Mouse (Mus musculus): ENCODE measurements at regions not wholly inside any gene's neighbourhood (a gene's known extent, or its start where the extent isn't known, plus 50 kb on each side); places are given as distances from the start of the nearest gene placed in this dataset.

DNA sequence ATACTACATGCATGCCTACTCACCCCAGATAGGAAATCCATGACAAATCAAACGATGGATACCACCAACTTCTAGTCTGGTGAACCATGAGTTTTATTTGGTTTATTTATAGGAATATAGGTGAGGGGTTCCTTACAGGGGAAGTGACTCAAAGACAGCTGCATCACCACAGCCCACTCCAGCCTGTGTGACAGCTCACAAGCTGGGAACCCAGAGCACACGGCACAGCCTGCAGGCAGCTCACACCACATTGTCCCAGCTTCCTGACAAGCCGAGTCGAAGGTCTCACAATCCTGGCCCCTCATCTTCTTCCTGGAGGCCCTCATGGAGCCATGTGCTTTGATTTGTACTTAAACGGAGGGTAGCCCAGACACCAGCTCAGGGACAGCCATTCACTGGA, 214.7 kb downstream of the Cog6 start:
- no peak for DNase-seq (ENCODE audit: low read depth)

DNA sequence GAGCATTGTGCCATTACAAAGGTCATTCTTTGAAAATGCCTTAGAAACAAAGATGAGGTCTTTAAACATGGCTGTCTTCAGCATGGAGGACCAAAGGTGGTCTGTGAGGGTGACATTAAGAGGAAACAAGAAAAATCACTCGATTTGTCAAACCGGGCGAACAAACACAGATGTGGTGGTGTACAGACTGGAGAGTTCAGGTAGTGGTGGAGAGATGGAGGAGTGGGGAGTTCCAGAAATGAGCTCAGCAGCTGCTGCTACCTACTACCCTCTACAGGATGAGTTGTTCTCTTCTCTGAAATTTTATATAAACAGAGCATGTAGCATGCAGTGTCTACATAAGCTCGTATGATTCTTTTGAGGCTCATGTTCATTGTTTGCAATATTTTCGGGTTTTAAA, 215.6 kb downstream of the Cog6 start:
- no peak for DNase-seq (ENCODE audit: low read depth)

DNA sequence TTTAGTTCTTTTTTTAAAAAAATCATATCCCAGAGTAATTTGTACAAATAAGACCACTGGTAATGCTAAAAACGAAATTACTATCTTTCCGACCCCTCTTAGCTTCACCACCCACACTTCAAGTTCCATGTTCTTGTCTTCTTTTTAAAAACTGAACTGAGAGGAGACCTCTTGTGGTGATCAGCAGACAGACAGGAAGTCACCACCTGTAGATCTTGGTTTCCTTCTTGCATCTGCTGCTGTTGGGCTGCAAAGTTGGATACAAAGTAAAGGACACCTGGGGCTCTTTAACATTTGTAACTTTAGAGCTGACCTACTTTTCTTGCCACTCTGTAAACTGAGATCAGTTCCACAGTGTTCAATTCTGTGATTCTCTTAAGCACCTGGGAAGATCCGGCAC, 216.4 kb downstream of the Cog6 start:
- DNase-seq (ENCODE audit: low read depth) = peak; percentile 72

DNA sequence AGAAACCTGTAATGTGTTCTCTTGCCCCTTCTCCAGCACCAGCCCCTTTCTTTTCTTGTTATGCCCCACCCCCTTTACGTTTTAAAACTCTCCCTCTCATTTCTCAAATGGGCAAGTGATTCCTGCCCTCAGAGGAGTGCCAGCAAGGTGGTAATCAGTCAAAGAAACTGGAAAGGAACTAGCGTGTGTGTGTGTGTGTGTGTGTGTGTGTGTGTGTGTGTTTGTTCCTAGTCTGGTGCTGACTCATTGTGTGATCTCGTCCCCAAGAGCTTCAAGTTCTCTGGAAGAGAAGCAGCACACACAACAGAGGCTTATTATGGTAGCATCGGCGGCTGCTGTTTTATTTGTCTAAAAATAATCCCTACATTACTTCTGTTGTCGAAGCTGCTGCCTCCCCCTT, 219.2 kb downstream of the Cog6 start:
- peak; percentile 52 for DNase-seq (ENCODE audit: low read depth)

DNA sequence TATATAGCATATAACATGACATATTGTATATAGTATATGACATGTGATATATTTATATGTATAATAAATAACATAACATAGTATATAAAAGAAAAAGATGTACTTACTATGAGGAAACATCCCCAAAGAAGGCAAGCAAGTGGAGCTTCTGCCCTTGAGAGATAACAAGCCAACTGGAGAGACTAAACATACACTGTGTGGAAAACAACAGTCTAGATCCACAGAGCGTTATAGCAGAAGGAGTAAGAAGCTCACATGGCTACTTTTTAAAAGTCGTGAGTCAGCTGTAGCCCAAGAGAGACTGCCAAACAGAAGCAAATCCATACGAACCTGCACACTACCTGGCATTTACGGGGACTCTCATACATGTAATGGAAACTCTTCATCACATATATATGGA, 219.9 kb downstream of the Cog6 start:
- no peak for DNase-seq (ENCODE audit: low read depth)

DNA sequence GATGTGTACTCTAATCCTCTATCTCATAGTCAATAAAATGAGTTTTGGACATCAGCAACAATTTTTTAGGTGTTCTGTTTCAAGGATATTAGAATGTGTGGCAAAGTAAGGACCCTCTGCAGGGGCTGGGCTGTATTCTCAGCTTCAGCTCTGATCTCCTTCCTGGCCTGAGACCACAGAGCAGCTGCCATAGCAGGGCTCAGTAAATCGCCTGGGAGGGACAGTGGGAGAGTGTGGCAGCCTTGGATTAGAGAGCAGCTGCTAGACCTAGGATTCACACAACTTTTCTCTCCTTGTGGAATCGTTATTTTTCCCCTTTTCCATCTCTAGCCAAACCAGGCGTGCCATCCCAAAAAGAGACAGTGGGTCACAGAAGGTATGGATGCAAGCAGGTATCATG, 222.8 kb downstream of the Cog6 start:
- no peak for DNase-seq (ENCODE audit: low read depth)

DNA sequence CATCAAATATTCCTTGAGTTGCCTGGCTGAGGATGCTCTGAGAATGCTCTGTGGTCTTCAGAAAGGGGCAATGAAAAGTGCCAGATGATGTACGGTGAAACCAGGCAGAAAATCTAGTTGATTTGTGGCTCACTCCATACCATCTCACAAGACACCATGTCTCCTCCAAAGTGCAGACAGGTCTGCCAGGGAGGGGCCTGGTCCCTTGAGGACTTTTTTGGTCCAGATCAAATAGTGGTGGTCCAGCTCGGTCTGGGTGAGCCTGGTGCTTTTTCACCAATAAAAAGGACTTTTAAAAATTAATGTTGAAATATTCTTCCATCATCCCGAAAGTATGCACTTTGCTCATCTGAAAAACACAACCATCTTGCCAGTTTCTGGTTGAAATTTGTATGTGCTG, 224.2 kb downstream of the Cog6 start:
- DNase-seq (ENCODE audit: low read depth) = no peak

DNA sequence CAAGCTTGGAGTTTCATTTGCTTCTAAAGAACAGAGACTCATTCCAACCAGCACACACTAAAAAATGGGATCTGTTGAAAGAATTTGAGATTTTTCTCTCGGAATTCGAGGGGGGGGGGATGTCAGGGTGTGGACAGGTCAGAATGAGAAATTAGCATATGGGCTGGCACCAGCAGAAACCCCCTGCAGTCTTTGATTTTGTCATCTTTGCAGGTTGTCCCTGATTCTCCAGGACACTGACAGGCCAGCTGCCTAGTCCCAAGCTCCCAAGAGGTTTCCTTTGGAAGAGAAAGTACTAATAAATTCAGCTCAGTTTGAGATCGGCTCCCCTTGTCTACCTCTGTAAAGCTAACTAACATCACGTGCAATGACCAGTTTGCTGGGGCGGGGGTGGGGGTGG, 224.9 kb downstream of the Cog6 start:
- no peak for DNase-seq (ENCODE audit: low read depth)

DNA sequence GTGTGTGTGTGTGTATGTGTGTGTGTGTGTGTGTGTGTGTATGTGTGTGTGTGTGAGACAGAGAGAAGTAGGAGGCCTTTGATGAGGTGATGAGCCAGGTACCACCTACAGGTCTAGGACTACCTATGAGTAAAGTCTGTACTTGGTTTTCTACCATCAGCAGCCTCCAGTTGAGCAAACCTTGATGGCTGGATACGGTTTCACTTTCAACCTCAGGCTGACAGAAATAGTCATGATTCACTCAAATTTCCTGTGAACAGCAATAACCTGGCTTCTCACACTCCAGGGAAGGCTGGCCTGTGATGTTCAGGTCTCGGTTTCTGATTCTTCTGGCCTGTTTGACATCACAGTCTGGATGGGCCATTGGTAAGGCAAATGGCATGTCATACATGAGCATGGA, 226.1 kb downstream of the Cog6 start:
- peak; percentile 63 for DNase-seq (ENCODE audit: low read depth)

DNA sequence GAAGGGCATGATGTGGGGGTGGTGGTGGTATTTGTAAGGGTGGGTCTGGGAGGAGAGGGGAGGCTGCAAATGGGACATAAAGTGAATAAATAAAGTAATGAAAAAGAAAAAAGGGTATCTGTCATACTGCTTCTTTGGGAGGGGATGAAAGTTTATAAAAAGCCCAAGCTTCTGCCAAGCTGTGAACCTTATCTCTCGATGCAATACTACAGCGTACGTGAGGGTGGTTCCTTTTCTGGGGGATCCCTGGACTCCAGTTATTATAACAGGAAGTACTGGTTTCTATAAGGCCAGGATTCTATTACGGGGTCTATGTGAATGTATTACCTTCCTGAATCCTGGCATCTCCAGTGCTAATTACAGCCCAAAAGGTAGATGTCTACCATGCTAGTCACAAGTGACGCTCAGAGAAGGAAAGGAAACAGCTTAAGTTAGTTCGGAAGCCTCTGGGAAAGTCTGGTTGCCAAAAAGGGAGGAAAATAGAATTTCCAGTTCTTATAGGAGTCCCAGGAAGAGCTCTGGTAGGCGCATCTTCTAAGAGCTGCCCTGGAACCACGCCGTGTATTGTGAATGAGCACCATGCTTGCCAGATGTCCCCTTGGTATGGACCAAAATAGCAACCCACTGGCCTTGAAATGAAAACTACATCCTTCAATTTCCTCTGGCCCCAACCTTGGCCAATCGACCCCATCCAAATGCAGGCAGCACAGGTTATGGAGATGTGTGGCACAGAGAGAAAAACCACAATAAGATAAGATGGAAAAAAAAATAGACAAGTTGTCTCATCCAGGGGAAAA, 228.9 kb downstream of the Cog6 start:
- no peak for DNase-seq (ENCODE audit: low read depth)

DNA sequence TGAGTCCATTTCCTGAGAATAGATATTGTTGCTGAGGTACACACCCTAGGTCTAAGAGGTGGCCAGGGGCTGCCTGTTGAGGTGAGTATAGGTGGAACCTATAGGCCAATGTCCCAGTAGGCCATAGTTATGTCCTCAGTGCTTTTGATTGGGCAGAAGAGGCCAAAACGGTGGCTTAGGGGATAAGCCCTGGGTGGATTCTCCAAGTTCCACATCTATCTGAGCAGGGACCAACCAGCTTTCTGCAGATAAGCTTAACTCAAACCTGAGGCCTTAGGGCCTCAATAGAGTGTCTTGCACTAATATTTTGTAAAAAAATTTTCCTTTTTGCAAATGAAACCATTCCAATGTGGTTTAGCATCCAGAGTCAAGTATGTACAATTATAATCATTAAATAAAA, 231.4 kb downstream of the Cog6 start:
- DNase-seq (ENCODE audit: low read depth) = no peak

DNA sequence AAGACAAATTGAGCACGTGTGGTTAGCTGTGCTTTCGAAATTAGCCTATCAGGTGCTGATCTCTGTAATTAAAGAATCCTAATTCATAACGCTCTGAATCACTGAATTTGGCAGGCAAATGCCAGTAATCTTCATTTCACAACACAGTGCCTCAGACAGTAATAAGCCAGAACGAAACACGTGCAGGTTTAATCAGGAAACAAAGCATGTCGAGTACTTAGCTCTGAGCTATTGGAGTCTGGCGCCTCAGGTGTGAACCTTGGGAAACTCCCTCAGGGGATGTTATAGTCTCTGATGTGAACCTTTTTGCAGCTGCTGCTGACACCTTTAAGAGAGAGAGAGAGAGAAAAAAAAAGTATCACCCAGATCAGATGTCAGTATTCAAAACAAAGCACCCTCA, 232.6 kb downstream of the Cog6 start:
- DNase-seq (ENCODE audit: low read depth) = peak; percentile 45

DNA sequence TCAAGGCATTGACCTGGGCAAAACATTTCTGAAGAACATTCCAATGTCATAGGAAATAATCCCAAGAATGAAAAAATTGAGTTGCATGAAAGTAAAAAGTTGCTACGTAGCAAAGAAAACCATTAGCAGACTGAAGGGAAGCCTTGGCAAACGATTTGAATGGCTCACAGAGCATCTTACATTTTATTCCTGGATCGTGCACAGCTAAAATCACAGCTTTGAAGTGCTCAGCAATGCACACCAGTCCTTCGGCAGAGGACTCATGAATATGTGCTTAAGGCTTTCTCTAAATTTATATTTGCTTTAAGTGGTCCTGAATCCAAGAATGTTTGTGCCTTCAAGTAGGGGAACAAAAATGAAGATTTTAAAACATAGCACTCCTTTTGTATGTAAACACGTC, 234.5 kb downstream of the Cog6 start:
- DNase-seq (ENCODE audit: low read depth) = no peak

DNA sequence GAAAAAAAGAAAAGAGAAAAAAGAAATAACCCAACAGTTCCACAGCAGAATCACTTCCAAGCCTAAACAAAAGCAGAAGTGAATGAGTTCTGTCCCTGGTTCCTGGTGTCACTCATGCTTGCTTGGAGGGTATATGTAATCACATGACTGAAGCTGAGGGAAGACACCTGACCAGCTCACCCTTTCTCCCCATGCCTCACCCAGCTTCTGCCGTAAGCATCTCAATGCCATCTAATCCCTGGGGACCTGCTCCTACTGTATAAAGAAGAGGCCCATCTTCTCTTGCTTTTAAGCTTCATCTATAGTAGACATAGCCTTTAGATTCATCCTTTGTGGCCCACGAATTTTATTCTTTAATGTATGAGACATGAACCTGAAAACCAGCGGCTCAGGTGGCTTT, 235.5 kb downstream of the Cog6 start:
- no peak for DNase-seq (ENCODE audit: low read depth)

DNA sequence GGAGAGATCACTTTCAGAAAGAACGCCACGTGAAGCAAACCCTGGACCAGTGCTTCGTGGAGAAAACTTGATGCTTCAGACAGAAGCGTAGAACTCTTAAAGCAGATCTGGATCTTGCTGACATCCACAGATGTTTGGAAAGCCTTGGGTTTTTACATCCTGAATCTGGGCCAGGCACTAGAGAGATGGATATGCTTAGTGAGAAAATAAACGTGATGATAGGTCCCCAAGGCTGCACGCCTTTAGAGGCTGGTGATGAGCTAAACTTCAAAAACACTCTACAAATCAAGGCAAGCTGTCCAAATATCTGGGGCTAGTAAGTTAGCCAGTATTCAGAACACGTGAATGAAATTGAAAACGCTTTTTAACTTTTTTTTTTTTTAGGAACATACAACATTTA, 236.7 kb downstream of the Cog6 start:
- DNase-seq (ENCODE audit: low read depth) = no peak

DNA sequence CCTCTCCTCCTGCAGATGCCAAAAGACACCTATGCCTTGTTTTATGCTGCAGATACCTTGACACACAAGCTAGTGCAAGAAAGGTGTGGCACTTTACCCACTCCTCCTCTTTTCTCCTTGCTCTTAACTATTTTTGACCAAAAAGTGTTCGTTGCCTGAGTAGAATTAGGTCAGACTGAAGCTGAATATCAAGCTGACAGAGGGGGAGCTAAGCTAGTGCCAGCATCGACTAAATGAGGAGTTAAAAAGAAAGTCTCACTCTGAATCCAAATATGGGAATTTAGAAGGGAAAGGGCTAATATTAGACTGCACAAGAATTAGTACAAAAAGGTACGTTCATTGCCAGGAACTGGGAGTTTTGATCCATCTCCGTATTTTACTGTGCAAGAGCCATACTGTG, 241.2 kb downstream of the Cog6 start:
- no peak for DNase-seq (ENCODE audit: low read depth)

DNA sequence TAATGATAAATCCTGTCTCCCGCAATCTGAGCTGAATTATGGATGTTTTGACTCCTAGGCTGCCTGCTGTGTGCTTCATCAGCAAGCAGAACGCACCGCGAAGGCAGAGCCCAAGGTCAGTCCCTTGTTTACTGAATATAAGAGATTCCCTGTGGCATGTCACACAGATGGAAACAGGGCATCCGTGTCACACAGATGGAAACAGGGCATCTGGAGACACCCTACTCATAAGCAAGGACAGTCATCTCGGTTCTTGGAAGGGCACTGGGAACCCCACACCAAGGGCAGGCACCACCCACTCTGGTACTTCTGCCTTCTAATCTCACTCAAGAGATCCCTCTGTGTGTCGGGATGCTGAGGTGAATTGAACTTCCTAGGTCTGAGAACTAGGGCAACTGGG, 241.9 kb downstream of the Cog6 start:
- DNase-seq (ENCODE audit: low read depth) = no peak

DNA sequence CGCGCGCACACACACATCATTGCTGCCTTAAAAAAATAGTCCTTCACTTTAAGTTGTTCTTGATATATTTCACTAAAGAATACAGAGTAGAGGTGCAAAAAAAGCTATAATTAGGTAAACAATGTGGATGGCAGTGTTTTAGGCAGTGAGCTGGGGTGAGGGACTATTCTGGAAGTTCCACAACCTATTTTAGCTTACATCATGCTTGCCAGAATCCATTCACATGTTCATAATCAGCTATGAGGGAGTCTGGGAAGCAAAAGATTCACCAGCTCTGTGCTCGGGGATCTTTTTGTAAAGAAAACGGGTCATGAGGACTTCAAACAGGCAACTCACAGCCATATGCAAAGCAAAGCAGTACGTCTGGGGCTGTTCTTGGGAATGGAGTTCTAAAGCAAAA, 242.3 kb downstream of the Cog6 start:
- no peak for DNase-seq (ENCODE audit: low read depth)

DNA sequence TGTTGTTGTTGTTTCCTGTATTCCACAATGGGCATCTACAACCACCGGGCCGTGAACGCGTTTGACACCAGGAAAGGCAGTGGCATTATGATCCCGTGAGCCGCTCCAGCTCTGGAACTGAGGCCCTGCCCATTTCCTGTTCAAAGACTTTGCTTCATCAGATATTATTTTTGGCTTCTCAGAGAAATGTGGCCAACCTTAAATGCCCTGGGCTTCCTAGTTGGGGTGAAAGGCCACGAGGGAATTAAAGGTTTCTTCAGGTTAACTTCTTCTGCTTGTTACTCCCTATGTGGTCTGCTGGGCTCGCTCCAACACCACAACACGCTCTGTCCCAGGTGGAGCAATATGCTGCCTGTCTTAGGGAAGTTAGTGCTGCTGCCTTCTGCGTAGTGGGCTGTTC, 249.8 kb downstream of the Cog6 start:
- DNase-seq (ENCODE audit: low read depth) = no peak

DNA sequence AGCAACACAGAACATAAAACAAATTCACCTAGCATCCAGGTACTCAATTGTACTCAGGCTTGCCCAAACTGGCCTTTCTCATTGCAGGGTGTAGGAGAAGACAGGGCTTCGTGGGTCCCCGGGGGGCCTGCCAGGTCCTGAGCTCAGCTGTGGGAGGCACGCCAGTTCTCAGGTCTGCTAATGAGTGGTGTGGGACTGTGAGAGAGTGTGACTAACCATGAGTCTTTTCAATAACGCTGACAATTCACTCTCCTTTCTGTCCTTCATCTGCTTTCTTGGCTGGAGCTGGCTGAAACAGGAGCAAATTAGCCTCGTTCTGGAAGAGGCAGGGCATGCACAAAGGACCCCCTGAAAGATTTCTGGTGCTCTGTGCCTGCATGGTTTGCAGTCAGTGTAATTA, 250.2 kb downstream of the Cog6 start:
- DNase-seq (ENCODE audit: low read depth) = no peak

DNA sequence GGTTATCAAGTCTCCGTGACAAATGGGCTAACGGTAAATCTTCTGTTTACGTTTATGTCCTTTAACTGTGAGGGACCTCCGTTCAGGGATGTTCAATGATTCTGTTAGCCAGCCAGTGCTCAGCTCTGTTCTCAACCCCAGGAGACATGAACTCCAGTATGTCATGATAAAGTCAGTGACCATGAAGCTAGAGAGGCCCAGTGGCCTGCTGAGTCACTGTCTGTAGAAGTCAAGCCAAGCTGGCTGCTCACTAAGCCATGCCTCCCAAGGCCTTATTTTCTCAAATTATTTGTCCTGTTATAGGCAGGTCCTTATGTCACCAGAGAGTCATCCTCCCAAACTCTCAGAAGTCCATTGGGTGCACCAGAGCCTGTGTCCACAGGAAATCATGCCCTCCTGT, 252.9 kb downstream of the Cog6 start:
- no peak for DNase-seq (ENCODE audit: low read depth)

DNA sequence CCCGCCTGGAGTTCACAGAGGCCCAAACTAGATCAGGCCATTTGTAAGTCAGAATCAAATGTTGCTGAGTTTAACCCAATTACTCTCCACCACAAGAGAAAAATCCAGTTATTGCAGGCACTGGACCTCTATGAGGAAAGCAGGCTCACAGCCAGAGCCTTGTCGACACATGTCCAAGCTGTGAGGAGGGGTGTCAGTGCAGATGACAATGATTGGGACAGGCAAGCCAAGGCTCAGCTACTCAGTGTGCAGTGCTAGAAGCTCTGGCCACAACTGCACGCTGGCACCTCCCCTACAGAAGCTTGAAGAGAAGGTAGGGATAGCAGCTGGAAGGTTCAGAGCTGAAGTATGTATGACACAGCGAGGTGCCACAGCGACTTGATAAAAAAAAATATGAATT, 253.4 kb downstream of the Cog6 start:
- no peak for DNase-seq (ENCODE audit: low read depth)

DNA sequence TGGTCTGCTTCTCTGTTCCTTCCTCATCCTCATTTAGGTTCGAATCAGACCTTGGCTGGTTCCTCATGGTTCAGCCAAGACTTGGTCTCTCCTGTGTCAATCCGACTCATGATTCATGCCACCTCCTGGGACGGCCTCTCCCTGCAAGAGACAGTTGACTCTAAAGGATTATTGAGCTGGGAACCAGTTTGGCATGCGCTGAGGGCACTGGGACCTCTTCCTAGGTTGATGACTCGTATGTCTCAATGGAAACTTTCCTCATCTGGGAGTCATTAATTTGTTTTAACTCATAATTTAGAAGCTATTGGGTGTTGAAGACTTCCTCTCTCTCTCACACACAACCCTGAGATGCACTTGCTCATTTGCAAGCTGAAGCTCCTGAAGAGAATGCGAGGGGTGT, 254.5 kb downstream of the Cog6 start:
- no peak for DNase-seq (ENCODE audit: low read depth)

DNA sequence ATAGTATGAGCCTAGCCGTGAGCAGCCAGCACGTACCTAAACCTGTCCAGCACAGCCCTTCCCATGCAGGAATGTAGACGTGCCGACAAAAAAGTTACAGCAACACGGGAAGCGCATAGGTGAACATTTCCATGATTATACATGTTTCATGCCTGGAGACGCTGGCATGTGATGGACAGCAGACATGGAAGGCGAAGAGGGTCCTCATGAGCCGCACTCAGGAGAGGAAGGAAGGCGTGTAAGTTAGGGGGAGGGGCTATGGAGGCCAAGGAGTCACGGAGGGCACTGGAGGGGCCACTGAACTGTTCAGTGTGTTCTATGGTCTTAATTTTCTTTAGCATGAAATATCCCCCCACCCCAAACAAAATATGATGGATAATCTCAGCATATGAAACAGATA, 257.2 kb downstream of the Cog6 start:
- no peak for DNase-seq (ENCODE audit: low read depth)

DNA sequence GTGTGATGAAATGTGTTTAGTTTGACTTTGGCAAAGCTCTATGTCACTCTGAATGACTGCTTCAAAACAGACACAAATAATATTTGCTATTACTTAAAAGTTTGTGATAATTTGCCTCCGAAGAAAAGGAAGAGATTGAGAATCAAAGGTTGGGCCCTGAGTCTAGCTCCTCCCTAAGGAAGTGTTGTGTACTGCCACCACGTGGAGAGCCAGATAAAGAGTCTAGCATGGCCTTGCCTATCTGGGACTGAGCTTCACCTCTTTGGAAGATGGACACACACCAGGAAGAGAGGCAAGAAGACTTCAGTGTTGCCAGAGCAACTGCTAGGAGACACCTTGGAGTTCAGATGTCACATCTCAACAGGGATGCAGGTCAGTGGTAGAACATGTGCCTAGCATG, 258.5 kb downstream of the Cog6 start:
- peak; percentile 82 for DNase-seq (ENCODE audit: low read depth)

Measured in naive thymus-derived CD4-positive, alpha-beta T cell, adult 2 months (primary cell).